Mouse (Mus musculus): Measurements from ENCODE around the gene Nckap5. TPM values are rescaled to one million over a fixed set of nuclear protein-coding genes. Genes with fewer than 3 reads are reported as not detected.
A peak's percentile ranks its signal among the peaks of the same experiment; 100 is the strongest.

Nckap5 gene
- total RNA-seq, 2 experiments from 2014 or later = 39.0 to 79.2 TPM

- DNase-seq = peak; percentile 39 to 46
Observed at GRCm38 (mm10) chr1:126364556-126364955, 466.0 kb downstream of the Nckap5 start.

DNA sequence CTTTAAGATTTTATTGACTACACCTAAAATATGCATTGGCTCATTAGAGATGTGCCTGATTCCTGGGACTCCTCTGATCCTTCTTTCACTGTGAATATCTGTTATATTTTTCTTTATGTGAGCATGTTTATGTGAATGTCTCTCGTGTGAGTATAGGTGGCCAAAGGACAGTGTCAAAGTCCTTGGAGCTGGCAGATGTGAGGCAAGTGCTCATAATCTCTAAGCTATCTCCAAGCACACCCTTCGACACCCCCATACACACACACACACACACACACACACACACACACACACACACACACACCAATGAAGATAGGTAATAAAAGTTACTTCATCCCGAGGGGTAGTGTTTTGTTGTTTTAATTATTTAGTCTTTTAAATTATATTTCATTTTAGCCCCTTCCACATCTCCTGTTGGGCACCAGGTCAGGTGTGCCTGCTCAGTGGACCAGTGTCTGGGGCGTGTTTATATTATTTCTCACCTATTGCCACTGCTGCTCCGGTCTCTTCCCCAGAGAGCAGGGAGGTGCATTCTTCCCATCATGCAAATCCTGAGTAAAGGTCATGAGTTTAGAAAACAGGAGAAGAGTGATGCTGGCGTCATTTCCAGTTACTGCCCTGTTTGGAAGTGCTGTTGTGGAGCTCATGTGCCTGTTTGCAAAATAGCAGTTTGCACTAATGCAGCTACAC, 469.9 kb downstream of the Nckap5 start:
- DNase-seq = no peak

GRCm38 (mm10) chr1:126360111-126360510, 470.5 kb downstream of the Nckap5 start:
- DNase-seq = no peak

GRCm38 (mm10) chr1:126341806-126342205, 488.8 kb downstream of the Nckap5 start:
- no peak for DNase-seq

GRCm38 (mm10) chr1:126339250-126339649, 491.3 kb downstream of the Nckap5 start:
- no peak for DNase-seq

GRCm38 (mm10) chr1:126334202-126334601, 496.4 kb downstream of the Nckap5 start:
- DNase-seq = no peak

DNA sequence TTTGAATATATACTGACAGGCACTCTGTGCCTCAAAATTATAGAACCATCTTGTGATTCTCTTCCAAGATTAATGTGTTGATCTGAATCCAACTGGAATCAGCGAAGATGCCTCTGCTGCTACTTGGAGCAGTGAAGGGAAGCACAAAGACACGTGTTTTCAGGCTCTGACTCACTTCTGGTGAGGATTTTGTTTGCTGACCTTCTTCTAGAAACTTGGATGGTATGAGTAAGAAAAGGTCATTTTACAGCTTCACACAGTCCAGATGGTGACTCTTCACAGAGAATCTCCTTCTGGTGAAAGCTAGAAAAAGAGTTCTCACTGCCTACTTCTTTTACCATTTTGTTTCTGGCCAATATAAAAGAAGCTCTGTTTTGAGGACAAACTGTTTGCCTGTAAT, 498.6 kb downstream of the Nckap5 start:
- DNase-seq = peak; percentile 23 to 35

GRCm38 (mm10) chr1:126320696-126321095, 509.9 kb downstream of the Nckap5 start:
- no peak for DNase-seq

GRCm38 (mm10) chr1:126317874-126318607, 512.6 kb downstream of the Nckap5 start:
- DNase-seq = no peak

GRCm38 (mm10) chr1:126317345-126317744, 513.3 kb downstream of the Nckap5 start:
- no peak for DNase-seq

DNA sequence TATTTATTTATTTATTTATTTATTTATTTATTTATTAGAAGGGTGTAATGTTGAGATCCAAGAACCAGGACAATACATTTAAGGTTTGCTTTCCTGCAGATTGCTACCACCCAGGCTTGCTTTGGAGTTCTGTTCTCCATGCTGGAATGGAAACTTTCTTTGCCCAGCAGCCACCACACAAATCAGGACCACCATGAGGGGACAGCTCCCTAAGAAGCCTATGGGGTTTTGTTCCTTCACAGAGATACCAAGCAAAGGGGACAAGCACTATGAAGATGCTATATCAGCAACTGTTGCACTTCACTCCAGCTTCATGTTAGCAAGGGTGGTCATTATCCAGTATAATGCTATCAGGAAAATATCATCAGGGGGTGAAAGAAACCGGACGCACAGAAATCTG, 513.7 kb downstream of the Nckap5 start:
- DNase-seq = no peak

- no peak for DNase-seq
Observed at GRCm38 (mm10) chr1:126301129-126301528, 529.5 kb downstream of the Nckap5 start.

DNA sequence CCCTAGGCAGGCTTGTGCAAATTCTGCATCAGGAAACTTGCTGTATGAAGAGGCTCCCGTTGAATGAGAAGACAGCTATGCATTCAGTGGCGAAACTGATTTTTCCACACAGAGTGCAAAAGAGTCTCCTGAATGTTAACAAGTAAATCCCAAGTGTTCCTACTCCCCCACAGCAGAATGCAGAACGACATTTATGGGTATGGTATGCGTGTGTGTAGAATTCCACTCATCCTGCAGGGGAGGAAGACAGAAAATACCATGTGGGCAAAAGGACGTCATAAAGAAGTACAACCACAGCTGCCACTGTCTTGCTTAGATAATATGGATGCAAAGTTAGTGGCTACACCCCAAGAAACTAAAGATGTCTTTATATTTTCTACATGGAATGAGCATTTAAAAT, 565.7 kb downstream of the Nckap5 start:
- no peak for DNase-seq

GRCm38 (mm10) chr1:126254364-126254763, 576.2 kb downstream of the Nckap5 start:
- DNase-seq = no peak

DNA sequence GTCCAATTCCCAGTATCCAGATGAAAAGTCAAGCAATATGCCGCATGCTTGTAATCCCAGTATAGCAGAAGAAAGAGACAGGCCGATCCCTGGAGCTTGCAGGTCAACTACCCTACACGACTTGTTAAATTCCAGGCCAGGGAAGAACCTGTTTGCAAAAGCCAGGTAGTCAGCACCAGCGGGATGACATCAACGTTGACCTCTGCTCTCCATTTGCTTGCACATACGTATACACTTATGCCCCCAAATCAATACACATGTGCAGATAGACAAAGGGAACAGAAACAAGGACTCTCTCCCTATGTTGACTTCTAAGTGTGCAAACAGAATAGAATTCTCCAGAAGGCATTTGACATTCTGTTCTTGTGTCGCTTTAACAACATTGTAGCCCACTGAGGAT, 576.7 kb downstream of the Nckap5 start:
- no peak for DNase-seq

DNA sequence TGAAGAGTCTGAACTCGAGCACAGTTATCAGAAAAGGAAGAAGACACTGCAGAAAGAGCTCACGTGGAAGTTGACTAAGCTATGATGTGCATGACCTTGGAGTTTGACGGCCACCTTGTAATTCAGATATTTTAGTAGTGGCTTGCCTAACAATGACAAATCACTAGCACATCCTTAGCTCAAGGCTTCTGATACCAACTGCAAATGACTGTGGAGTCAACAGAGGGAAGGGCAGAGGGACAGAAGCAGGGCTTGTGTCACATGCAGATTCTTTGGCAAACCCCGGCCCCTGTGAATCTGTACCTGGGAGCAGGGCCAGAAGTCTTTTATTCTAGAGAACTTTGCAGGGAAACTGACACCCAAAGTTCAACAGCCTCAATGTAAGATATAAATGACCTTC, 597.4 kb downstream of the Nckap5 start:
- DNase-seq = peak; percentile 53 to 56

DNA sequence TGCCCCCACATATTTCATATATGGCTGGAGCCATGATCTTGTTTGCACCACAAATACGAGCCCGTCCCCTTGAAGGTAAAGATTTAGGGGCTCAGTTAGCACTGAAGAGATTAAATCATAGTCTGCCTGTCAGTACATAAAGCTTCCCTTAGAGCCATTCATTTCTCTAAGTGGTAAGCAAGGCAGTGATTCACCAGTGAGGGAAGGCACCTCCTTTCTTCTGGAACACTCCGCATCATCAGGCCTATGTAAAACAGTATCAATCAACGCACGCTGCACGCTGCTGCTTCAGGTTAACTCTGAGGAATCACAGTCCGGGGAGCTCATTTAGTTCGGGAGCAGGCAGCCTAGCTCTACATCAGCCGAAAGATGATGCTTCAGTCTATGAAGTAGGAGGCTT, 599.4 kb downstream of the Nckap5 start:
- DNase-seq = no peak

DNA sequence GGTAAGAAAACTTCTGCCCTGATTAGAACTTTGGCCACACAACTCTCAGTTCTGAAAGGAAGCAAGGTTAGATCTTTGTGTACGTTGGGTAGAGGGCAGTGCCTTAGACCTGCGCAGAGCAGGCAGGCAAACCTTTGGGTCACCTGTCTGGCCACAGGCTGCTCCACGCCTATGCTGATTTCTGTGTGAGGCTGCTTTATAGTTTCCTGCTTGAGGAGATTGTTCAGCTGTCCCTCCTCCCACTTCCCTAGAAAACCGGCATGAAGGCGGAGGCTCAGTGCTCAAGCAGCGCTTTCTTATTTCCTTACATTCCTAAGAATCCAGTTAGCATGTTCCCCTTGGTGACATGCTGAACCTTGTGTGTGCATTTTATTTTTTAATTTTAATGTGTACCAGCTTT, 620.4 kb downstream of the Nckap5 start:
- no peak for DNase-seq

DNA sequence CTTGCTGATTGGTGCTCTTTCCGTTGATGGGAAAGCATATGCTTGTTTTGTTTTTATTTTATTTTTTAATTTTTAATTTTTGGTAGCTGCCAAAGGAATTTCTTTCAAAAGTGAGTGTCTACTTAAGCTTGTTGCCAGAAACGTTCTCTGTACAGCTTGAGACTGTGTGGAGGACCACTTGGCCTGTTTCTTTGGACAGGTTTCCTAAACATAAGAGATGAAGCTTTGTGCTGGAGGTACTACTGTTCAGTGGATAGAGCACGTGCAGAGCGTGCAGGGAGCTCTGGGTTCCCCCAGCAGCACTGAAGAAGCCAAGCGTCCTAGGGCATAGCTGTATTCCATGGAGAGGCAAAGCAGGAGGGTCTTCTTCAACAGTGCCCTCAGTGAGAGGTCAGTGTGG, 620.9 kb downstream of the Nckap5 start:
- no peak for DNase-seq

DNA sequence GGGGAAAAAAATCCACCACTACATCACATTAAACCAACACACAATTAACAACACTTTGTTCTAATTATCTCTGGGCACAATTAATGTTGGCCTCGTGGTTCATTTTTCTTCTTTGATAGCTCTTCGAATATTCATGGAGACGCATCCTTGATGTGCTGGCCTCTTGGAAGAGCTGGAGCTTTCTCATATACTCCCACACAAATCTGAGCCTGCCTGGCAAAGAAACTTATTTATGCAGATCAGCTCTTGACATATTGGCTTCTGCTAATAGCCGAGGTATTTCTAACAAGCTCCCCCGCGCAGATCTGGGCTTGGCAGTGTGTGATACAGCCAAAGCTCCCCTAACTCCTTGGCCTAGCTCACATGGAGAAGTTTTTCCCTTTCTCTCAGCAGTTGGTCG, 621.5 kb downstream of the Nckap5 start:
- no peak for DNase-seq

DNA sequence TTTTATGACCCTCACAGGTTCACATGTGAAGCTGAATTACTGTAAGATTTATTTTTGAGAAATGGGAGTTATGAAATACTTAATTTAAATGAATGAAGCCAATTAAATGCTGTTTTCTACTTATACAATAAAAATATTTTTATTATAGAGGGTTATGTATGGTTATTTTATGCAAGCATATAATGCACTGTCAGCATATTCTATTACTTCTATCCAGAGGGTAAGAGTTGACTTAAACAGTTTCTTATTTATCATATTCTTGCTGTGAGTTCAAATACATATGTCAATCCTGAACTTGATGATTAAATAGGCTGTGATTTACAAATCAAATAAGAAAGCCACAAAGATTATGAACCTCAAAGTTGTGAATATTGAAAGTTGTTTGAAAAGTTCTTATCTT, 633.7 kb downstream of the Nckap5 start:
- DNase-seq = no peak

DNA sequence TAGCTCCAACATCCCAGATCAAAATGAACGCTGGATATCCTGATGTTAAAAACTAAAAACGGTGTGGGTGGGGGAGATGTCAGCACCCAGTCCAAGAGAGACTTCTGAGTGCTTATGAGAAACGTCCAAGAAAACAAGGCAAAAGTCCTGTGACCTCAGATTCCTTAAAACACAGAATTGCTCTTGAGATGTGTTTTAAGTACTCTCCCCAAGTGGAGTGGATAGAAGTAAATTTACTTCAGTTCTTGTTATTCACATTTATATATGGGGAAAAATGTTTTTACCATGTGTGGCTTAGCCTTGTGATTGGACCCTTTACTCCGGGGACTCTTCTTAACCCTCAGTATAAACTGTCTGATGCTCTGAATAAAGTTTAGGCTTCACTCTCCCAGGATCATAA, 640.2 kb downstream of the Nckap5 start:
- no peak for DNase-seq

- DNase-seq = no peak
Observed at GRCm38 (mm10) chr1:126183751-126184150, 646.8 kb downstream of the Nckap5 start.

DNA sequence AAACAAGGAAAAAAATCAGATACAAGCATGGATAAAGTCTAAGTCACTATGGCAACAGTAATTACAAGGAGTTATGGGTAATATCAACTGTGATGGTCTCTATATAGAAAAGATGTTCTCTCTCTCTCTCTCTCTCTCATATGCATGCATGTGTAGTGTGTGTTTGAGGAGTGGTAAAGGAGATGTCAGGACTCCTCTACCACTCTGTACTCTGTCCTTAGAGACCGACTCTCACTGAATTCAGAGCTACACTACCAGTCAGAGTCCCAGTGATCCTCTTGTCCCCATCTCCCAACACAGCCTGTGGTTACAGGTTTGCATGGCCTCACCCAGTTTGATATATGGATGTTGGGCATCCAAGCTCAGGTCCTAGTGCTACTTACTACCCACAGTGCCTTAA, 662.0 kb downstream of the Nckap5 start:
- DNase-seq = no peak

Data from adrenal gland, postnatal 36 days (tissue).